Mouse (Mus musculus): ENCODE results near the gene Brd3. TPM values are rescaled to one million over a fixed set of nuclear protein-coding genes. Genes with fewer than 3 reads are reported as not detected.

The Brd3 gene
- total and polyA plus RNA-seq, 3 experiments: 10.7 to 46.9 (median 38.7) TPM

DNA sequence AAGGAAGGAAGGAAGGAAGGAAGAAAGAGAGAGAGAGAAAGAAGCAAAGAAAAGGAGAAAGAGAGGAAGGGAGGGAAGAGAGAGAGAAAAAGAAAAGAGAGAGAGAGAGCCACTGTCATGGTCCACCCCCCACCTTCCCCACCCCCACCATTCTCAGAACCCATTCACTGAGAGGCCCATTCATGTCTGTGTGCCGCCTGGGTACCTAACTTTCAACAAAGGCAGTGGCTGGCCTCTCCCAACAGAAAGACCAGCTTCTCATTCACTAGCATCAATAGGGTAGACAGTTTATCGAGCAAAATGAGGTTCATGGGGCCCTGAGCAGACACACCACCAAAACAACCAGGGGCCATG lies 93.9 kb downstream of the Brd3 start:
- Histone ChIP-seq H3K27me3 (ENCODE audit: control insufficient read depth in 1 of 2, insufficient read depth in 2 of 2, low read length in 2 of 2) (no peaks in the 10 kb centered on the region), H3K36me3 (ENCODE audit: control insufficient read depth in 1 of 2, insufficient read depth in 2 of 2, low read length in 2 of 2) (no peaks in the 10 kb centered on the region; a peak in 1 of 4 replicates), H3K4me1 (ENCODE audit: control insufficient read depth in 1 of 2, insufficient read depth in 2 of 2, low read length in 2 of 2) (peaks cover 5 to 17% of the 10 kb centered on the region in 2 experiments), H3K27ac (ENCODE audit: control insufficient read depth, low read depth, low read length) (no peak overlapping the region), H3K4me3 (ENCODE audit: control insufficient read depth in 1 of 2, insufficient read depth in 1 of 2, low read depth in 2 of 2, low read length in 2 of 2) (no peak overlapping the region), H3K9me3 (replicated peaks; ENCODE audit: insufficient read depth, low read length) (no peaks in the 10 kb centered on the region), H3K79me2 (ENCODE audit: control insufficient read depth, insufficient read depth, low read length, poor library complexity) (no peaks in the 10 kb centered on the region), H3K9ac (ENCODE audit: control insufficient read depth, low read depth, low read length, poor library complexity, severe bottlenecking) (no peak overlapping the region)
- TF ChIP-seq TAL1 (IDR thresholded peaks at IDR 0.05; ENCODE audit: low read length) (no peak), CHD1 (IDR thresholded peaks at IDR 0.05; ENCODE audit: low read depth, low read length) (no peak), GATA1 (IDR thresholded peaks at IDR 0.05; ENCODE audit: low read depth, low read length) (no peak), GABPA (IDR thresholded peaks at IDR 0.05; ENCODE audit: low read depth, low read length) (no peak), E2F4 (IDR thresholded peaks at IDR 0.05; ENCODE audit: borderline replicate concordance, low read depth, low read length) (no peak), UBTF (IDR thresholded peaks at IDR 0.05; ENCODE audit: borderline replicate concordance, insufficient read depth, low read depth, low read length) (no peak), ELF1 (IDR thresholded peaks at IDR 0.05; ENCODE audit: low read depth, low read length) (no peak), TCF12 (IDR thresholded peaks at IDR 0.05; ENCODE audit: low read depth, low read length) (no peak), ETS1 (IDR thresholded peaks at IDR 0.05; ENCODE audit: low read depth, low read length) (no peak), KAT2A (conservative IDR thresholded peaks at IDR 0.05; ENCODE audit: low read depth, low read length) (no peak), ZKSCAN1 (IDR thresholded peaks at IDR 0.05; ENCODE audit: low read depth, low read length) (no peak), USF1 (IDR thresholded peaks at IDR 0.05; ENCODE audit: low read depth, low read length) (no peak), USF2 (IDR thresholded peaks at IDR 0.05; ENCODE audit: borderline replicate concordance in 1 of 2, insufficient read depth in 1 of 2, low read depth in 1 of 2, low read length in 2 of 2) (no peak), CTCF (IDR thresholded peaks at IDR 0.05 in 2 of 3, conservative IDR thresholded peaks at IDR 0.05 in 1 of 3; ENCODE audit: control insufficient read depth in 1 of 3, insufficient read depth in 1 of 3, low read depth in 2 of 3, low read length in 3 of 3, poor library complexity in 1 of 3, severe bottlenecking in 1 of 3) (no peak), SMC3 (IDR thresholded peaks at IDR 0.05; ENCODE audit: low read depth, low read length) (no peak), MEF2A (IDR thresholded peaks at IDR 0.05; ENCODE audit: extremely low read depth, insufficient replicate concordance, low read depth, low read length, poor library complexity, severe bottlenecking) (no peak), NELFE (IDR thresholded peaks at IDR 0.05; ENCODE audit: low read depth, low read length) (no peak), TBP (IDR thresholded peaks at IDR 0.05; ENCODE audit: low read depth, low read length) (no peak), POLR2AphosphoS5 (IDR thresholded peaks at IDR 0.05; ENCODE audit: borderline replicate concordance, low read depth, low read length) (no peak), POLR2A (IDR thresholded peaks at IDR 0.05; ENCODE audit: control insufficient read depth in 1 of 2, insufficient read depth in 1 of 2, low read depth in 1 of 2, low read length in 2 of 2, poor library complexity in 1 of 2) (no peak)
- no peak for DNase-seq (ENCODE audit: low read depth, low spot score)

DNA sequence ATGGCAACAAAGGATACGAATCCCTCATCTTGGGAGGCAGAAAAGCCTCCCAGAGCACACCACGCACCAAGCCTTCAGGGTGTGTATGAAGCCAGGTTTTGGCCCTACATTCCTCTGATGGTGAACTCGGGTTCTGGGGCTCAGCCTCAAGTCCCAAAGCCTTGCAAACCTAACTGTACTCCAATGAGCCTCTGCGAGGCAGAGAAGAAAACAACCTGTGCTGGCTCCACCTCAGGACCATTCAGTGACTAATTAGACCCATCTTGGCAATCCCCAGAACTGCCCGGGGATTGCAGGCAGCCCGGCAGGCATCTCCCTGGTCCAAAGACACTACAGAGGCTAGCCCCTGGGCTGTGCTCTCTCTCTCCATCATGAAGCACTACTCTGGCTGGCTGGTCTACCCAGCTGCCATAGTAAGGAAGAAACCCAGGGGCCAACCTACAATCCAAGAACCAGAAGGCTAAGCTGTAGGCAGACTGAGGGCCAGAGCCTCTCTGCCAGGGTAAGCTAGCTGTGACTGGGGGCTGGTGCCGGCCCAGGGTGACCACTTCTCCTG lies 95.1 kb downstream of the Brd3 start:
- TF ChIP-seq ETS1 (IDR thresholded peaks at IDR 0.05; ENCODE audit: low read depth, low read length) (no peak), MAZ (IDR thresholded peaks at IDR 0.05; ENCODE audit: low read depth, low read length) (no peak), MYB (IDR thresholded peaks at IDR 0.05; ENCODE audit: low read depth, low read length) (no peak), MAFK (IDR thresholded peaks at IDR 0.05; ENCODE audit: borderline replicate concordance, low read depth, low read length) (no peak), ZNF384 (IDR thresholded peaks at IDR 0.05; ENCODE audit: low read depth, low read length) (no peak), MXI1 (IDR thresholded peaks at IDR 0.05; ENCODE audit: low read depth, low read length) (no peak), ZC3H11A (IDR thresholded peaks at IDR 0.05; ENCODE audit: low read depth, low read length) (no peak), TBP (IDR thresholded peaks at IDR 0.05; ENCODE audit: low read depth, low read length) (no peak), RCOR1 (IDR thresholded peaks at IDR 0.05; ENCODE audit: low read depth, low read length) (no peak), CHD2 (IDR thresholded peaks at IDR 0.05; ENCODE audit: low read length) (no peak), CHD1 (IDR thresholded peaks at IDR 0.05; ENCODE audit: low read depth, low read length) (no peak), GATA1 (IDR thresholded peaks at IDR 0.05; ENCODE audit: low read depth, low read length) (no peak), TAL1 (IDR thresholded peaks at IDR 0.05; ENCODE audit: low read length) (no peak), RAD21 (IDR thresholded peaks at IDR 0.05; ENCODE audit: low read depth, low read length) (no peak), UBTF (IDR thresholded peaks at IDR 0.05; ENCODE audit: borderline replicate concordance, insufficient read depth, low read depth, low read length) (no peak), MAX (IDR thresholded peaks at IDR 0.05; ENCODE audit: low read length) (no peak)
- no peak overlapping the region for H3K4me3 ChIP-seq (ENCODE audit: control insufficient read depth in 1 of 2, insufficient read depth in 1 of 2, low read depth in 2 of 2, low read length in 2 of 2)

More for the DNA sequence above, 95.1 kb downstream of the Brd3 start:
- Histone ChIP-seq H3K9me3 (replicated peaks; ENCODE audit: insufficient read depth, low read length) (no peaks in the 10 kb centered on the region), H3K79me2 (ENCODE audit: control insufficient read depth, insufficient read depth, low read length, poor library complexity) (no peaks in the 10 kb centered on the region), H3K27me3 (ENCODE audit: control insufficient read depth in 1 of 2, insufficient read depth in 2 of 2, low read length in 2 of 2) (no peaks in the 10 kb centered on the region), H3K27ac (ENCODE audit: control insufficient read depth, low read depth, low read length) (no peak overlapping the region), H3K36me3 (ENCODE audit: control insufficient read depth in 1 of 2, insufficient read depth in 2 of 2, low read length in 2 of 2) (no peaks in the 10 kb centered on the region), H3K4me1 (ENCODE audit: control insufficient read depth in 1 of 2, insufficient read depth in 2 of 2, low read length in 2 of 2) (peaks cover 0 to 7% of the 10 kb centered on the region in 2 experiments; a peak in 3 of 4 replicates), H3K9ac (ENCODE audit: control insufficient read depth, low read depth, low read length, poor library complexity, severe bottlenecking) (no peak overlapping the region)
- no peak for DNase-seq (ENCODE audit: low read depth, low spot score)

Data from MEL (cell line).